ENCODE assay signal across 27 mouse cellular contexts in the genomic region with DNA sequence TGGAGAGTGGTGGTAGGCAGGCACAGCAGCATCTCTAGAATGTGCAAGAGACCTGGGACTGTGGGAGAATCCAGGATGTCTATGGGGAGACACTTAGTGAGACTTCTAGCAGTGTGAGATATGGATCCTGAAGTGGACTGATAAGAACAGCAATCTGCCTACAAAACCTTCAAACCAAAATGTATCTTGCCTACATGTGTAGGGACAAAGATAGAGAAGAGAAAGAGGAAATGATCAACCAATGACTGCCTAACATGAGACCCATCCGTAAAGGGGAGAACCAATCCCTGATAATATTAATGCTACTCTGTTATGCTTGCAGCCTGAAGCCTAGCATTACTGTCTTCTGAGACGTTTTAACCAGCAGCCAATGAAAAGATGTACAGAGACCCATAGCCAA.
"Had no signal": no experiment of that assay in that cellular context is flagged by ENCODE, and none has a peak within 500 bp of the region (broad histone marks: within the 10 kb centered on the region; RNA-seq: fewer than 3 reads in every experiment).

No protein-coding gene starts in this region.

- DNase-seq: cerebellum, adult 9-11 months; cerebellum, postnatal 10 days; cerebellum, postnatal 14 days; cerebellum, postnatal 25 days; cerebellum, postnatal 36 days; embryo, embryonic 11 days; forebrain, postnatal 0 days; gastrocnemius, adult 2 months; gastrocnemius, postnatal 10 days; gastrocnemius, postnatal 14 days; gastrocnemius, postnatal 25 days; gastrocnemius, postnatal 36 days; heart, adult 11 months; heart, adult 18-20 months; heart, adult 2 months had no signal

- H3K36me3 ChIP-seq: embryonic facial prominence, embryonic 10.5 days; embryonic facial prominence, embryonic 12.5 days; embryonic facial prominence, embryonic 13.5 days; embryonic facial prominence, embryonic 15.5 days; forebrain, embryonic 10.5 days; forebrain, embryonic 12.5 days; forebrain, embryonic 15.5 days; heart, embryonic 10.5 days had no signal

- ATAC-seq: forebrain, embryonic 13.5 days; forebrain, embryonic 14.5 days; forebrain, embryonic 15.5 days; forebrain, embryonic 16.5 days; forebrain, postnatal 0 days had no signal

- H3K4me3 ChIP-seq: embryonic facial prominence, embryonic 10.5 days; embryonic facial prominence, embryonic 12.5 days; embryonic facial prominence, embryonic 13.5 days; embryonic facial prominence, embryonic 15.5 days; erythroblast, embryonic 14.5 days; forebrain, embryonic 10.5 days; forebrain, embryonic 12.5 days; forebrain, embryonic 13.5 days; forebrain, embryonic 15.5 days; gastrocnemius, adult 2 months; heart, adult 2 months; heart, embryonic 10.5 days had no signal

- H3K9ac ChIP-seq: embryonic facial prominence, embryonic 12.5 days; embryonic facial prominence, embryonic 13.5 days; embryonic facial prominence, embryonic 15.5 days; forebrain, embryonic 12.5 days; forebrain, embryonic 13.5 days; forebrain, embryonic 15.5 days; forebrain, postnatal 0 days had no signal

- H3K27ac ChIP-seq: embryonic facial prominence, embryonic 10.5 days; embryonic facial prominence, embryonic 12.5 days; embryonic facial prominence, embryonic 13.5 days; embryonic facial prominence, embryonic 15.5 days; forebrain, embryonic 10.5 days; forebrain, embryonic 12.5 days; forebrain, embryonic 13.5 days; forebrain, embryonic 15.5 days; gastrocnemius, adult 2 months; heart, adult 2 months; heart, embryonic 10.5 days had no signal

- H3K9me3 ChIP-seq: embryonic facial prominence, embryonic 10.5 days; embryonic facial prominence, embryonic 12.5 days; embryonic facial prominence, embryonic 13.5 days; embryonic facial prominence, embryonic 15.5 days; forebrain, embryonic 10.5 days; forebrain, embryonic 12.5 days; forebrain, embryonic 13.5 days; forebrain, embryonic 15.5 days; heart, embryonic 10.5 days had no signal

- H3K27me3 ChIP-seq: embryonic facial prominence, embryonic 12.5 days; embryonic facial prominence, embryonic 13.5 days; embryonic facial prominence, embryonic 15.5 days; forebrain, embryonic 12.5 days; forebrain, embryonic 13.5 days; forebrain, embryonic 15.5 days had no signal

- H3K4me1 ChIP-seq: embryonic facial prominence, embryonic 10.5 days; embryonic facial prominence, embryonic 12.5 days; embryonic facial prominence, embryonic 13.5 days; embryonic facial prominence, embryonic 15.5 days; forebrain, embryonic 10.5 days; forebrain, embryonic 12.5 days; forebrain, embryonic 13.5 days; forebrain, embryonic 15.5 days; heart, embryonic 10.5 days had no signal
